Mouse (Mus musculus): ENCODE measurements at regions not wholly inside any gene's neighbourhood (a gene's known extent, or its start where the extent isn't known, plus 50 kb on each side); places are given as distances from the start of the nearest gene placed in this dataset.

GRCm38 (mm10) chr15:74306543-74306942, 329.6 kb downstream of the Mroh4 start:
- Histone ChIP-seq H3K27me3 (replicated peaks; ENCODE audit: control insufficient read depth, insufficient read depth, low read length) (no peaks in the 10 kb centered on the region), H3K27ac (ENCODE audit: low read depth, low read length) (no peak overlapping the region), H3K4me2 (replicated peaks; ENCODE audit: low read depth) (no peak overlapping the region), H3K9ac (ENCODE audit: low read depth, low read length) (no peak overlapping the region), H3K4me3 (ENCODE audit: low read depth, low read length) (no peak overlapping the region), H3K4me1 (replicated peaks; ENCODE audit: control insufficient read depth, insufficient read depth, low read length) (no peaks in the 10 kb centered on the region), H3K9me3 (ENCODE audit: control insufficient read depth) (no peaks in the 10 kb centered on the region), H3K36me3 (ENCODE audit: control insufficient read depth, insufficient read depth) (no peaks in the 10 kb centered on the region)
- ATAC-seq = no peak
- 93% methylated on average over 5 of the region's 5 CpGs for WGBS
- TF ChIP-seq CTCF (IDR thresholded peaks at IDR 0.05; ENCODE audit: low read depth) = no peak

DNA sequence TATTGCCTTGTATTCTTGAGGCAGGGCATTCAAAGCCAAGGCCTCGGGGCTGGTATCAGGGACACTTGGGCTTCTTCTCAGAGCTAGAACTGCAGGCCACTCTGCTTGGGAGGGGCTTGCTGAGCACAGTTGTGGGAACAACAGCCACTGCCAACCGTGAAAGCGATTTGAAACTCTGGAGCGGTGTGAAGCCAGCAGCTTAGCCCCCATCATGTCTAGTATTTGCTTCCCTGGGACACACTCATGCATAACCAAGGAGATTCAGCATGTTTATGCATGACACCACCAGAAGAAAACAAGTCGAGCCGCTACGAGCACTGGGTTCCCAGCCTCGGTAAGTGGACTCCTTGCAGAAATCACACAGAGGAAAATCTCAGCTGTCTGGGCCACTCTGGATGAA, 339.9 kb downstream of the Mroh4 start:
- Histone ChIP-seq H3K4me3 (ENCODE audit: low read depth, low read length) (no peak overlapping the region), H3K4me2 (replicated peaks; ENCODE audit: low read depth) (no peak overlapping the region), H3K36me3 (ENCODE audit: control insufficient read depth, insufficient read depth) (no peaks in the 10 kb centered on the region), H3K27ac (ENCODE audit: low read depth, low read length) (no peak overlapping the region), H3K4me1 (replicated peaks; ENCODE audit: control insufficient read depth, insufficient read depth, low read length) (no peaks in the 10 kb centered on the region), H3K27me3 (replicated peaks; ENCODE audit: control insufficient read depth, insufficient read depth, low read length) (no peaks in the 10 kb centered on the region), H3K9me3 (ENCODE audit: control insufficient read depth) (no peaks in the 10 kb centered on the region), H3K9ac (ENCODE audit: low read depth, low read length) (no peak overlapping the region)
- 72% methylated on average over 8 of the region's 8 CpGs for WGBS
- no peak for ATAC-seq
- TF ChIP-seq CTCF (IDR thresholded peaks at IDR 0.05; ENCODE audit: low read depth) = no peak

GRCm38 (mm10) chr15:74294691-74295090, 341.5 kb downstream of the Mroh4 start:
- WGBS = 72% methylated on average over 10 of the region's 10 CpGs
- no peak overlapping the region for H3K4me3 ChIP-seq (ENCODE audit: low read depth, low read length)
- no peak overlapping the region for H3K27ac ChIP-seq (ENCODE audit: low read depth, low read length)
- no peak for ATAC-seq
- no peaks in the 10 kb centered on the region for H3K27me3 ChIP-seq (replicated peaks; ENCODE audit: control insufficient read depth, insufficient read depth, low read length)
- H3K4me1 ChIP-seq (replicated peaks; ENCODE audit: control insufficient read depth, insufficient read depth, low read length) = no peaks in the 10 kb centered on the region
- no peak overlapping the region for H3K9ac ChIP-seq (ENCODE audit: low read depth, low read length)
- H3K9me3 ChIP-seq (ENCODE audit: control insufficient read depth) = no peaks in the 10 kb centered on the region
- no peak overlapping the region for H3K4me2 ChIP-seq (replicated peaks; ENCODE audit: low read depth)
- no peaks in the 10 kb centered on the region for H3K36me3 ChIP-seq (ENCODE audit: control insufficient read depth, insufficient read depth)
- TF ChIP-seq CTCF (IDR thresholded peaks at IDR 0.05; ENCODE audit: low read depth) = no peak

- no peak overlapping the region for H3K4me3 ChIP-seq (ENCODE audit: low read depth, low read length)
- no peak for ATAC-seq
- no peak overlapping the region for H3K4me2 ChIP-seq (replicated peaks; ENCODE audit: low read depth)
- H3K4me1 ChIP-seq (replicated peaks; ENCODE audit: control insufficient read depth, insufficient read depth, low read length) = no peaks in the 10 kb centered on the region
- no peak overlapping the region for H3K27ac ChIP-seq (ENCODE audit: low read depth, low read length)
- no peak for TF ChIP-seq CTCF (IDR thresholded peaks at IDR 0.05; ENCODE audit: low read depth)
- 79% methylated on average over 10 of the region's 10 CpGs for WGBS
- no peaks in the 10 kb centered on the region for H3K27me3 ChIP-seq (replicated peaks; ENCODE audit: control insufficient read depth, insufficient read depth, low read length)
- no peak overlapping the region for H3K9ac ChIP-seq (ENCODE audit: low read depth, low read length)
- no peaks in the 10 kb centered on the region for H3K9me3 ChIP-seq (ENCODE audit: control insufficient read depth)
- no peaks in the 10 kb centered on the region for H3K36me3 ChIP-seq (ENCODE audit: control insufficient read depth, insufficient read depth)
Measured at GRCm38 (mm10) chr15:74294109-74294508, 342.0 kb downstream of the Mroh4 start.

GRCm38 (mm10) chr15:74287492-74287891, 348.7 kb downstream of the Mroh4 start:
- H3K27me3 ChIP-seq (replicated peaks; ENCODE audit: control insufficient read depth, insufficient read depth, low read length) = no peaks in the 10 kb centered on the region
- no peak for TF ChIP-seq CTCF (IDR thresholded peaks at IDR 0.05; ENCODE audit: low read depth)
- WGBS = 66% methylated on average over 2 of the region's 2 CpGs
- no peak for ATAC-seq
- no peaks in the 10 kb centered on the region for H3K4me1 ChIP-seq (replicated peaks; ENCODE audit: control insufficient read depth, insufficient read depth, low read length)
- no peak overlapping the region for H3K9ac ChIP-seq (ENCODE audit: low read depth, low read length)
- no peak overlapping the region for H3K4me3 ChIP-seq (ENCODE audit: low read depth, low read length)
- H3K4me2 ChIP-seq (replicated peaks; ENCODE audit: low read depth) = no peak overlapping the region
- no peak overlapping the region for H3K27ac ChIP-seq (ENCODE audit: low read depth, low read length)
- no peaks in the 10 kb centered on the region for H3K9me3 ChIP-seq (ENCODE audit: control insufficient read depth)
- H3K36me3 ChIP-seq (ENCODE audit: control insufficient read depth, insufficient read depth) = no peaks in the 10 kb centered on the region

DNA sequence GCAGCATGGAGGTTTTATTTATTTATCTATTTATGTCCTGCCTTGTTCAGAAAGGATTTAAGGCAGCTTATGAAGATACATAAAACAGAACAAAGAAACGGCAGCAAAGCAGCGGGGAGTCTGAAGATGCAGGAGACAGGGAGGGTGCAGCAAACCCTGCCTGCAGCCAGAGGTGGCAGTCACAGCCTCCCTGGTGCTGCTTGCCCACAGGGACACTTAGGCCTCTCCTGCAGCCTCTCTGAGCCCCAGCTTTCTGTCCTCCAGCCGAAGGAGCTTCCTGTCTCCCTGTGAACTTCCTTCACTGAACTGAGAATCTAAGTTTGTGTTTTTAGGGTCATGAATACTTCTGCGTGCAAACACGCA, 353.0 kb downstream of the Mroh4 start:
- Histone ChIP-seq H3K27me3 (replicated peaks; ENCODE audit: control insufficient read depth, insufficient read depth, low read length) (no peaks in the 10 kb centered on the region), H3K4me2 (replicated peaks; ENCODE audit: low read depth) (no peak overlapping the region), H3K4me1 (replicated peaks; ENCODE audit: control insufficient read depth, insufficient read depth, low read length) (no peaks in the 10 kb centered on the region), H3K9me3 (ENCODE audit: control insufficient read depth) (no peaks in the 10 kb centered on the region), H3K27ac (ENCODE audit: low read depth, low read length) (no peak overlapping the region), H3K36me3 (ENCODE audit: control insufficient read depth, insufficient read depth) (no peaks in the 10 kb centered on the region), H3K9ac (ENCODE audit: low read depth, low read length) (no peak overlapping the region), H3K4me3 (ENCODE audit: low read depth, low read length) (no peak overlapping the region)
- WGBS = 50% methylated on average over 5 of the region's 5 CpGs
- ATAC-seq = no peak
- TF ChIP-seq CTCF (IDR thresholded peaks at IDR 0.05; ENCODE audit: low read depth) = no peak

DNA sequence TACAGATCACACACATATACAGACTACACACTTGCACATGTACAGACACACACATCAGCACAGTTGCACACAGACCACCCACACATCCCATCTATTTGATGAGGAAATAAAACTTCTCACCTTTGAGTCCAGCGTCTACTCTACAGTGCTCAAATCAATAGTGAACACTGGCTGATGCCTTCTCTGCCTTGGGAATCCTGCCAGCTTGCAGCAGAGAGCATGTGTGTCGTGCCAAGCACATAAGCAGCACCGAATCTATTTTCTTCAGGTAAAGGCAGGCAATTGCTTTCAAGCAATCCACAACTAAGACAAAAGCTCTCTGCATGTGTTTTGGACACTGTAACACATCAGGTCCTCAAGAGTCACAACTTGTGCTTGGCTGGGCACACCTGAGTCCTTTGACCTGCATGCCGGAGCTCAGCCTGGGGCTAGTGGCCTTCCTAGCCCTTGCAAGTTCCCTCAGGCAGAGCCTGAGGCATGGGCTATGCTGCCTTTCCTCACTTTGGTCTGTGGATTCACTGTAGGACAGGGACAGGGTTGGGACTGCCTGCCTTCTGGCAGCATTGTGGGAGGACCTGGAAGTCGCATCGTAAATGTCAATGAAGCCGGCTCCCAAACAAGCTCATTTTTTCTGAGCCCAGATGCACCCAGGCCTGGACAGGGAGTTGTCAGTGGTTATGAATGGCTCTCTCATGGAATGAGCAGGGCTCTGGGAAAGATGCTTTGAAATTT, 353.5 kb downstream of the Mroh4 start:
- no peaks in the 10 kb centered on the region for H3K9me3 ChIP-seq (ENCODE audit: control insufficient read depth)
- H3K27me3 ChIP-seq (replicated peaks; ENCODE audit: control insufficient read depth, insufficient read depth, low read length) = no peaks in the 10 kb centered on the region
- H3K4me3 ChIP-seq (ENCODE audit: low read depth, low read length) = no peak overlapping the region
- H3K4me1 ChIP-seq (replicated peaks; ENCODE audit: control insufficient read depth, insufficient read depth, low read length) = no peaks in the 10 kb centered on the region
- no peak overlapping the region for H3K9ac ChIP-seq (ENCODE audit: low read depth, low read length)
- WGBS = 58% methylated on average over 7 of the region's 7 CpGs
- ATAC-seq = no peak
- H3K27ac ChIP-seq (ENCODE audit: low read depth, low read length) = no peak overlapping the region
- H3K36me3 ChIP-seq (ENCODE audit: control insufficient read depth, insufficient read depth) = no peaks in the 10 kb centered on the region
- TF ChIP-seq CTCF (IDR thresholded peaks at IDR 0.05; ENCODE audit: low read depth) = no peak
- no peak overlapping the region for H3K4me2 ChIP-seq (replicated peaks; ENCODE audit: low read depth)

All from intestine, postnatal 0 days (tissue).